In genomic region chr1:193317159-193317559, GRCm38 (mm10) we compare ENCODE assay signal across 10 mouse cellular contexts. TPM values are rescaled to one million over a fixed set of nuclear protein-coding genes. Genes with fewer than 3 reads are reported as not detected.
DNase-seq lines count a peak whose midpoint lies in the region; ATAC-seq lines count a peak whose summit lies in the region.
"Had no signal": no experiment of that assay in that cellular context is flagged by ENCODE, and none has a peak within 500 bp of the region (broad histone marks: within the 10 kb centered on the region; RNA-seq: fewer than 3 reads in every experiment).

No protein-coding gene starts in this region.

- no peaks in the 10 kb centered on the region for H3K9me3 ChIP-seq in hindbrain, embryonic 13.5 days
- no peaks in the 10 kb centered on the region for H3K9me3 ChIP-seq in limb, embryonic 15.5 days

- peaks cover 16% of the 10 kb centered on the region; the same call in 1 of the 2 replicates for H3K4me1 ChIP-seq in hindbrain, embryonic 13.5 days (replicated peaks)
- H3K4me1 ChIP-seq in limb, embryonic 15.5 days = peaks cover 16% of the 10 kb centered on the region

- DNase-seq in layer of hippocampus, adult 18-20 months (ENCODE audit: low spot score in 2 of 2) = peak; percentile 32 to 58
- no peak for DNase-seq in layer of hippocampus, adult 9-10 months (ENCODE audit: low spot score)
- DNase-seq in adrenal gland, postnatal 36 days = peak; percentile 40 to 58
- DNase-seq in gastrocnemius, postnatal 10 days = peak; percentile 79
- DNase-seq in testis, postnatal 14 days (ENCODE audit: low spot score) = peak; percentile 47

- no peak overlapping the region for H3K4me2 ChIP-seq in hindbrain, embryonic 13.5 days
- H3K4me2 ChIP-seq in limb, embryonic 15.5 days = no peak overlapping the region

- H3K4me3 ChIP-seq in hindbrain, embryonic 13.5 days = no peak overlapping the region
- H3K4me3 ChIP-seq in limb, embryonic 15.5 days = no peak overlapping the region
- H3K4me3 ChIP-seq: erythroblast, embryonic 14.5 days had no signal

- no peak overlapping the region for H3K27ac ChIP-seq in hindbrain, embryonic 13.5 days
- peak overlapping the region; percentile 71 for H3K27ac ChIP-seq in limb, embryonic 15.5 days

- H3K9ac ChIP-seq in hindbrain, embryonic 13.5 days = no peak overlapping the region
- no peak overlapping the region for H3K9ac ChIP-seq in limb, embryonic 15.5 days

- no peaks in the 10 kb centered on the region for H3K36me3 ChIP-seq in hindbrain, embryonic 13.5 days
- H3K36me3 ChIP-seq in limb, embryonic 15.5 days = no peaks in the 10 kb centered on the region

- WGBS in hindbrain, embryonic 13.5 days = 35% methylated on average over 6 of the region's 6 CpGs
- WGBS in limb, embryonic 15.5 days = 39% methylated on average over 6 of the region's 6 CpGs

- ATAC-seq in hindbrain, embryonic 13.5 days (ENCODE audit: low FRiP score) = peak; percentile 73
- peak; percentile 81 for ATAC-seq in limb, embryonic 15.5 days (ENCODE audit: insufficient number of reproducible peaks, low FRiP score, low TSS enrichment, low read depth)
- ATAC-seq in megakaryocyte-erythroid progenitor cell, adult 5-6 weeks (replicated peaks; ENCODE audit: low FRiP score, low TSS enrichment, poor library complexity, severe bottlenecking) = no peak

- H3K27me3 ChIP-seq in hindbrain, embryonic 13.5 days = no peaks in the 10 kb centered on the region
- H3K27me3 ChIP-seq in limb, embryonic 15.5 days = no peaks in the 10 kb centered on the region

RNA-seq across cellular contexts. Expression of gene G0s2, which starts 44.1 kb away (rescaled TPM):
- 10 to 100 TPM in 1 of 2 experiments, 1 to 10 TPM in 1; 9.4 to 10.2 TPM for total RNA-seq in layer of hippocampus, adult 18-20 months (2021)
- total RNA-seq in adrenal gland, postnatal 36 days (2021) = 100 to 1,000 TPM; 117 to 162 TPM
- total RNA-seq in gastrocnemius, postnatal 10 days (2021) = 10 to 100 TPM; 24.8 to 30.4 TPM
- 6.2 and 6.5 TPM in 2 replicates for polyA plus RNA-seq in hindbrain, embryonic 13.5 days (2015; fragmentation: Nextera tagmentation; extraction: Ambion mirVana)
- polyA plus RNA-seq in limb, embryonic 15.5 days (2015; fragmentation: Nextera tagmentation; extraction: Ambion mirVana) = 26.5 and 43.2 TPM in 2 replicates
- total RNA-seq in megakaryocyte-erythroid progenitor cell, adult 5-6 weeks (2014; fragmentation: Nextera tagmentation) = 1.2 TPM in 1 of 2 replicates, not detected in the other
- not detected in 2 replicates for total RNA-seq in megakaryocyte-erythroid progenitor cell, adult 5-6 weeks (2017)

RNA-seq across cellular contexts. Expression of gene Camk1g, which starts 52.9 kb away (rescaled TPM):
- total RNA-seq in layer of hippocampus, adult 18-20 months (2021) = 10 to 100 TPM; 23.5 to 26.6 TPM
- under 1 TPM; 0.26 TPM for total RNA-seq in adrenal gland, postnatal 36 days (2021)
- under 1 TPM; 0.42 to 0.47 TPM for total RNA-seq in gastrocnemius, postnatal 10 days (2021)
- 31.7 and 35.5 TPM in 2 replicates for polyA plus RNA-seq in hindbrain, embryonic 13.5 days (2015; fragmentation: Nextera tagmentation; extraction: Ambion mirVana)
- 7.4 and 7.8 TPM in 2 replicates for polyA plus RNA-seq in limb, embryonic 15.5 days (2015; fragmentation: Nextera tagmentation; extraction: Ambion mirVana)
- not detected in 2 replicates for total RNA-seq in megakaryocyte-erythroid progenitor cell, adult 5-6 weeks (2014; fragmentation: Nextera tagmentation)
- total RNA-seq in megakaryocyte-erythroid progenitor cell, adult 5-6 weeks (2017) = not detected in 2 replicates
- total RNA-seq: ES-E14 had no signal
- polyA plus RNA-seq: erythroblast, embryonic 14.5 days had no signal

RNA-seq across cellular contexts. Expression of gene Hsd11b1, which starts 53.3 kb away (rescaled TPM):
- total RNA-seq in layer of hippocampus, adult 18-20 months (2021) = 10 to 100 TPM; 38.2 to 40.7 TPM
- 100 to 1,000 TPM; 102 to 117 TPM for total RNA-seq in adrenal gland, postnatal 36 days (2021)
- total RNA-seq in gastrocnemius, postnatal 10 days (2021) = 1 to 10 TPM; 4.0 to 4.3 TPM
- polyA plus RNA-seq in hindbrain, embryonic 13.5 days (2015; fragmentation: Nextera tagmentation; extraction: Ambion mirVana) = not detected in 2 replicates
- polyA plus RNA-seq in limb, embryonic 15.5 days (2015; fragmentation: Nextera tagmentation; extraction: Ambion mirVana) = 6.8 and 10.3 TPM in 2 replicates
- not detected in 2 replicates for total RNA-seq in megakaryocyte-erythroid progenitor cell, adult 5-6 weeks (2014; fragmentation: Nextera tagmentation)
- 0.91 TPM in 1 of 2 replicates, not detected in the other for total RNA-seq in megakaryocyte-erythroid progenitor cell, adult 5-6 weeks (2017)
- polyA plus RNA-seq: erythroblast, embryonic 14.5 days had no signal

Comparison
In these comparisons a context has a peak if more than half of its experiments do, and no peak if none do; other contexts are left out.
1. RNA of gene G0s2, which starts 44.1 kb away (total RNA-seq): 117 to 162 TPM in adrenal gland, postnatal 36 days, 24.8 to 30.4 TPM in gastrocnemius, postnatal 10 days and 9.4 to 10.2 TPM in layer of hippocampus, adult 18-20 months; 1.2 TPM in megakaryocyte-erythroid progenitor cell, adult 5-6 weeks; every median in the first group is over 4 times any median in the second.
2. RNA of gene Camk1g, which starts 52.9 kb away (total RNA-seq): 23.5 to 26.6 TPM in layer of hippocampus, adult 18-20 months; 0.42 to 0.47 TPM in gastrocnemius, postnatal 10 days, 0.26 TPM in adrenal gland, postnatal 36 days and not detected in megakaryocyte-erythroid progenitor cell, adult 5-6 weeks; every median in the first group is over 10 times any median in the second.
3. RNA of gene Hsd11b1, which starts 53.3 kb away (total RNA-seq): 102 to 117 TPM in adrenal gland, postnatal 36 days and 38.2 to 40.7 TPM in layer of hippocampus, adult 18-20 months; 4.0 to 4.3 TPM in gastrocnemius, postnatal 10 days and 0.91 TPM in megakaryocyte-erythroid progenitor cell, adult 5-6 weeks; every median in the first group is over 4 times any median in the second.